Mouse (Mus musculus): Measurements from ENCODE around the gene Zfp788.
A peak's percentile ranks its signal among the peaks of the same experiment; 100 is the strongest.
"Not testable (repeated sequence)": the region's sequence is repeated elsewhere in the genome, so short reads cannot be mapped to it uniquely, and the experiment has no call there.

Gene Zfp788

DNA sequence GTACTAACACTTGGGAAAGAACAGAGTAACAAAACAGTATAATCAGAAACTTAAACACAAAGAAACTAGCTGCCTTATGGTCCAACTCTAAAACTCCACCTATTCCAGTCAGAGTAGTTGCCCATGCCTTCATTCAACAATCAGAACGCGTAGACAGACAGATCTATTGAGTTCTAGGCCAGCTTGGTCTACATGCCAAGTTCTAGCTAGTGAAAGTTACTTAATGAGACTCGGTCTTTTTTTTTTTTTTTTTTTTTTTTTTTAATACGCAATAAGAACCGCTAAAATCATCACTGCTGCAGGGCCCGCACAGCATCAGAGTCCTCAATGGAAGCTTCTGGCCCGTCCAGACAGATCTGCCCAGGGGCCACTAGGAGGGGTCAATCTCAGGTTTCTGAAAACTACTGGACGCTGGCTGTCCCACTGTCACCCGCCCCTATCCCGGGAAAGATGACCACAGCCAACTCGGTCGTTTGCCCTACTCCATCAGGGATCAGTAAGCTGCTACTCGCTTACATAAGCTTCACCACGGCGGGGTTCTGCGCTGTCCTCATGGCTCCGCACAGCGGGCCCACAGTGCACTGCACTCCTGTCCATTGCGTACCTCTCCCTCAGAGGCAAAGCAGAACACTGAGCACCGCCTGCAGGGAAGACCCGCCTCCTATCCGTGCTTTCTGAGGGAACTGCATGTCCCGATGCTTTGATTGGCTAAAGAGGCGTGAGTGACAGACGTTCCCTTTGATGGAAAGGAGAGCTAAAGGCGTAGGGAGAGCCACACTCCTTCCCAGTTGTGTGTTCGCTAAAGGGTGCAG lies at the start of gene Zfp788:
Gene Zfp788, plus strand, starts transcription at position 795 of the 812 bp plus-strand sequence.
- peak; percentile 66 for DNase-seq (ENCODE audit: low spot score)

GRCm38 (mm10) chr7:41587831-41588230 lies 45.2 kb upstream of the Zfp788 start:
- DNase-seq (ENCODE audit: low spot score) = not testable (repeated sequence)

DNA sequence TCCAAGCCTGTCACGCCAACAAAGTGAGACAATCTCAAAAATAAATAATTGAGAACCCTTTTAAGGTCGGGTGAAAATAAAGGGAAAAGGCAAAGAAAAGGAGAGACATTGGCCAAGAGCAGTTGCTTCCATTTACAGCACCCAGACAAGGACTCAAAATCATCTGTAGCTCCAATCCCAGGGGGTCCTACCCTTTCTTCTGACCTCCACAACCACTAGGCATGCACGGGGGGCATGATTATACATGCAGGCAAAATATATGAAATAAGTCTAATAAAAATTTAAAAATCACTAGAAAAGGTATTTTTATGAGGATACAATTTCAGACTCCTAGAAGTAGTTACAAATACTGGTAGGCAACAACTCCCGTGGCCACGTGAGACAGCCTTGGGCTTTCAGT lies 34.4 kb upstream of the Zfp788 start:
- no peak for DNase-seq (ENCODE audit: low spot score)

DNA sequence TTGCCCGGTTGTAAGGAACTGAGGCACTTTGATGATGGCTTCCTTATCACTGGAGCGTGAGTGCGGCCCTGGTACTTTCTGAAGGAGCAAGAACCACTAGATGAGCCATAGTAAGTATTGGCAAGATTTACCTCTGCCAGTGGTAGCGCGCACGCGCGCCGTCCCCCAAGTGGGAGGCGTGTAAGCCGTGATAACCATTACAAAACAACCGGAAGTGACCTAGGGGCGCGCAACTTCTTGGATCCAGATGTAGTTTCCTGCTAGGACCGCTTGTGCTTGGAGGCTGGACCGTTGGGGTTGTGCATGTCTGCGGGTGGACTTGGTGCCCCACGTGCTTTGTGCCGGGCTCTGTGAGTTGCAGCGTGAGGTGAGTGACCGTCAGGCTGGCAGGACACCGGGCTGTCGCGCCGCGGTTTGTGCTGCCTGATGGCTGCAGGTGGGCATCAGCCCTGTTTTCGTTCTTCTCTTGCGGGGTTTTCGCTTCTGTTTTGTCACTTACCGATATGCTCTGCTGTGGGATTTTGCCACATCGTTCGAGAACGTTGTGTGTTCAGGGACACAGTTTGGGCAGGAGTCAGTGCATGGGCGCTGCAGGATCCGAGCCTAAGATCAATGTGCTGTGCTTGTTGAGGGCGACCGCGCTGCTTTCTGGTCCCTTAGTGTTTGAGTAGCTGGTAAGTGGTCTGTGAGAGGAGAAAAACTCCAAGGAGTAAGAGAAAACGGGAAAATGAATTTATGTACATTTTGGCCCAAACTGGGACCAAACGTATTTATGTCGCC lies 33.8 kb upstream of the Zfp788 start, which contains the start of gene 2610021A01Rik:
Gene 2610021A01Rik, plus strand, starts transcription at position 197 of the 780 bp plus-strand sequence.
- DNase-seq (ENCODE audit: low spot score) = peak; percentile 80

- DNase-seq (ENCODE audit: low spot score) = no peak
These were observed 33.0 kb upstream of the Zfp788 start for GRCm38 (mm10) chr7:41599932-41600548.

DNA sequence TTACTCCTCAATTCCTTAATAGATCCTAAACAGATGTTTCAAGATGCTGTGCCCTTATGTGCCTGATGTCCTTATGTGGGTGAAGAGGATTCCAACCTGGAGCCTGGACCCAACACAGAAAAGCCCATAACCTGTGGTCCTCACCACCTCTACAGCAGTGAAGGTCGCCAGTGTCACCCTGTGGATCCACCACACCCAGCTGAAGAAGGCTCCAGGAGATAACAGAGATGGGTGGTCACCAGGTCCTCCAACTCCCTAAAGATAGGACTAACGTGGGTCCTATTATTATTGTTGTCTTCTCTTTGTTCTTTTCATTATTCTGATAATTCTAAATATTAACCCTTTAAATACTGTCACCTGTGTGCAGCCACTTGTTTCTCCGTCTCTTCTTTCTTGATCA lies 21.3 kb upstream of the Zfp788 start:
- no peak for DNase-seq (ENCODE audit: low spot score)

DNA sequence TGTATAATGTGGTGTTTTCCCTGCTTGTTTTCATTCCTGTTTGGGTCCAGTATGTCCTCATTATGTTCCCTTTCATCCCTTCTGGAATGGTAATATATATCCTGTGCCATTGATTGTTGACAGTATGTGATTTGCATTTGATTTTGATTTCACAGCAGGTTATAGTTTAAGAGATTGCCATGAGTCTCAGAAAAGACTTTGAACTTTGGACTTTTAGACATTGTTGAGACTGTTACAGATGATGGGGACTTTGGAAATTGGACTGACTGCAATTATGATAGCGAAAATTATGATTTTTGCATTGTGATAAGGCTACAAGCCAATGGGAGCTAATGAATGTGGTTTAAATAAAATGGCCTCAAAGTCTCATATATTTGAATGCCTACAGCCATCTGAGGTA lies 16.8 kb upstream of the Zfp788 start:
- not testable (repeated sequence) for DNase-seq (ENCODE audit: low spot score)

DNA sequence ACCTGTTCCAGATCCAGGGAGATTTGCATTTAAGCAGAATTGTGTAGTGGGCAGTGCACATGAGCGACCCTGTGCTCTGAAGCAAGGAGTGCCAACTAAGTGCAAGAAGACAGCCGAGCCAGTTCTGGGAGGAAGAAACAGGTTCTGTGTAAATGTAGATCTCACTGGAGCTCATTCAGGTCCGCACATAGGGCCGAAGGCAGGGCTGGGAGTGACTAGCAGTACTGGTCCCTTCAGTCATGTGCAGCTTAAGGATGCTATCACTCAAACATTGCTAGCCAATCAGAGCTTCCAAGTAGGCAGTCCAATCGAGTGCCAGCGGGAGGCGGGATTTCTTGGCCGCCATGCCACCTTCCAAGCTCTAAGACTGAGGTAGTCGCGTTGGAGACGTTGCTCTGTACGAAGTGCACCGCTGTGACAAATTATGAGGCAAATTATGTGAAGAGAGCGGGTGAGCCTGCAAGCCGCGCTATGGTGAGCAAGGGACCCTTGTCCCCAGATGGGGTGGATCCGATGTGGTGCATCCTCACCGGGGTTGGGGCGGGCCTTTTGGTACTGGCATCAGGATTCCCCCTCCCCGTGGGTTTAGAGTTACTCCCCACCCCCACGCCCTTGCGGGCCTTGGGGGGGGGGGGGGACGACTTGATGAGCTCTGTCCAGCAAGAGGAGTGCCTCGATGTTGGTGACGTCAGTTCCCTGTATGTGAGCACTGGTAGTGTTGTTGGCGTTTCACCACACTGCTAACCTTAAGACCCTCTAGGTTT lies 400 bp downstream of the Zfp788 start:
- peak; percentile 72 for DNase-seq (ENCODE audit: low spot score)

DNA sequence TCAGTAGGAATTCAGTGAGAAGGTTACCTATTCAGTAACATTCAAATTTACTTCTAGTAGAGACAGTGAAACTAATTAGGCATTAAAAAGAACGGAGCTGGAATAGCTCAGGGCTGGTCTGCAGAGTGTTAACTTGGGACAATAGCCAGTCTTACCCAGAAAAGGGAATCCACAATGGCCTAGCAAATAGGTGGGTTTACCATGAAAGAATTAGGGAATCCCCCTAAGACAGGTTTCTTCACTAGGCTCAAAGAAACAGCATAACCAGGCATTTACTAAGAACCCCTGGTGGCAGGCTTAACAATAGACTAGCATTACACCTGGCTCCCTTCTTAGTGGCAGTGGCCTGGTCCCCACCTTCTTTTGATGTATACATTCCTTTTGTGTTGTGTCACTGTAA lies 41.3 kb downstream of the Zfp788 start:
- not testable (repeated sequence) for DNase-seq (ENCODE audit: low spot score)
